Mouse (Mus musculus) cerebellum, adult 11-12 months (tissue): ENCODE data around the gene Gm3526.
"Not testable (repeated sequence)": the region's sequence is repeated elsewhere in the genome, so short reads cannot be mapped to it uniquely, and the experiment has no call there.

ENCODE experiments used
- DNase-seq: peaks from one replicate; pipeline ENCODE4 v3.0.0; 2022

Gene Gm3526

GRCm38 (mm10) chr14:5260480-5260879, at the start of gene Gm3526:
Gene Gm3526, minus strand, starts transcription at chr14:5260580.
- not testable (repeated sequence) for DNase-seq
